Mouse (Mus musculus): ENCODE measurements around the gene Olfr178.

Gene Olfr178

GRCm38 (mm10) chr16:58891963-58892362 is at the start of gene Olfr178:
Gene Olfr178, minus strand, starts transcription at chr16:58892063.
- no peak for DNase-seq (ENCODE audit: low spot score)

GRCm38 (mm10) chr16:58929292-58929691 is 37.4 kb upstream of the Olfr178 start, which contains the start of gene Olfr180:
Gene Olfr180, minus strand, starts transcription at chr16:58929392.
- no peak for DNase-seq (ENCODE audit: low spot score)

GRCm38 (mm10) chr16:58928655-58929054 is 36.8 kb upstream of the Olfr178 start, which contains the start of gene Olfr181:
Gene Olfr181, minus strand, starts transcription at chr16:58928755.
- no peak for DNase-seq (ENCODE audit: low spot score)

GRCm38 (mm10) chr16:58884416-58884815 is 7.4 kb downstream of the Olfr178 start:
- no peak for DNase-seq (ENCODE audit: low spot score)

GRCm38 (mm10) chr16:58874668-58875067 is 17.2 kb downstream of the Olfr178 start, which contains the start of gene Olfr177:
Gene Olfr177, minus strand, starts transcription at chr16:58874768.
- DNase-seq (ENCODE audit: low spot score): no peak

- DNase-seq (ENCODE audit: low spot score): no peak
Measured at GRCm38 (mm10) chr16:58861479-58861878, 30.4 kb downstream of the Olfr178 start.

GRCm38 (mm10) chr16:58860032-58860737 is 31.7 kb downstream of the Olfr178 start:
- DNase-seq (ENCODE audit: low spot score): no peak

All from ovary, postnatal 14 days (tissue).